Mouse (Mus musculus) ovary, adult 18-20 months (tissue): ENCODE results near the gene Ppef2.

Experiments
- DNase-seq: peaks from one replicate; pipeline ENCODE4 v3.0.0; 2022; ENCODE audit warnings: low spot score, mixed read lengths

Ppef2 gene

GRCm38 (mm10) chr5:92239333-92240232 is 16.5 kb downstream of the Ppef2 start:
- DNase-seq: peak; percentile 28

DNA sequence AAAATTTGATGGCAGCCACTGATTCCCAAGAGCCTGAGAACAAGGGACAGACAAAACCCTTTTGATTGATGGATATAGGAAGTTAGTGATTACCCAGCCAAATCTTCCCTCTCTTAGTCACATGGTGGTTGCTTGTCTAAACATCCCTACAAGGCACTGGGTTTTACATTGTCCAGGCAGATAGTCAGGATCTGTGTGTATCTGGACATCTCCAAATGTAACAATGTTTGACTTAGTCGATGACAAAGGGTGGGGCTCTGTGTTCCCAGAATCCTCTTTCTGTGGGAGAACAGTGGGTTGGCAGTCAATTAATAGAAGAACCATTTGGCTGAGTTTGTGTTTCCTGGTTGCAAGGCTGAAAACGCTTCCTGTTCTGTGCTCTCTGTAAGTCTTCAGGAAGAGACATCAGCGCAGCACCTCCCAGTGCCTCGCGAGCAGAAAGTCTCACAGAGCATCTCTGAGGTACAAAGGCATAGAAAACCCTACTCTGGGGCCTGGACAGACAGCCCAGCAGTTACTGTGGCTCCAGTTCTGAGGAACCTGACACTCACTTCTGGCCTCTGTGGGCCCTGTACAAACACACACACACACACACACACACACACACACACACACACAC is 21.0 kb downstream of the Ppef2 start:
- no peak for DNase-seq

GRCm38 (mm10) chr5:92233366-92233765 is 22.7 kb downstream of the Ppef2 start:
- no peak for DNase-seq

GRCm38 (mm10) chr5:92231836-92232235 is 24.2 kb downstream of the Ppef2 start:
- DNase-seq: no peak

GRCm38 (mm10) chr5:92230306-92230705 is 25.8 kb downstream of the Ppef2 start:
- no peak for DNase-seq

GRCm38 (mm10) chr5:92229514-92229913 is 26.6 kb downstream of the Ppef2 start:
- no peak for DNase-seq

GRCm38 (mm10) chr5:92228776-92229175 is 27.3 kb downstream of the Ppef2 start:
- no peak for DNase-seq

DNA sequence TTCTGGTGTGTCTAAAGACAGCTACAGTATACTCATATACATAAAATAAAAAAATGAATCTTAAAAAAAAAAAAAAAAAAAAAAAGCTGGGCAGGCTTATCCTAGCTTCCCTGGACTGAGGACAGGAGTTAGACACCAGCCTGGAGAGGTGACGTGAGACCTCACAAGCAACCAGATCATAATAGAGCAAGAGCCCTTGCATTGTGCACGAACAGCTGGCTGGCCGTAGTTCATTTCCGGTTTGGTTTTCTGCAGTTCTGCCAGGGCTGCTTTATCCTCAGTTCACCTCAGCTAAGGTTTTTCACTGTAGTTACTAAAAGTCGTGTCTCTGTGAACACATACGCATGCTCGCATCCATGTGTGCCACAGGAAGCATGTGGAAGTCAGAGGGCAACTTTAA is 28.3 kb downstream of the Ppef2 start:
- no peak for DNase-seq

DNA sequence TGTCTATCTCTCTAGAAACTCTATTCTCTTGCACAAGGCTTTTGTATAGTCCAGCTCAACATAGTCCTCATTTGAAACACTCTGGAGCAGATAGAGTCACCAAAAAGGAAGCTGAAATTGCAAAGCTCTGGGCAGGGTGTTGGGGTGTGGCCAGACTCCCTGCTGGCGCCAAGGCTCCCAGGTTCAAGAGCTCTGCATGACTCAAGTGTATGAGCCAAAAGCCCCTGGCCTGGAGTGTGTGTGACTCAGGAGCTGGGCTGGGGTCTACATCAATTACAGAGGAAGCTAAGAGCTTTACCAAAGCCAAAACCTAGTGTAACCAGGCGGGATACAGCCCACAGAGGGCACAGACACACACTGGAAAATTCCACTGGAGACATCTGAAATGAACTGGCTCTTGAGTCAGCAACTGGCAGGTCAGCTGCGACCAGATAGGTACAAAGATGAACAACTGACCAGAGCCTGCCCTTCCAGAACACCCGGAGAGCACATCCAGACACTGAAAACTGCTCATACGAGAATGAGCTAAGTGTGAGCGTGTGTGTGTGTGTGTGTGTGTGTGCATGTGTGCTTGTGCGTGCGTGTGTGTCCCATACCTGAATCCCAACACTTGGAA is 35.7 kb downstream of the Ppef2 start:
- no peak for DNase-seq

- no peak for DNase-seq
Observed at GRCm38 (mm10) chr5:92219826-92220225, 36.3 kb downstream of the Ppef2 start.

DNA sequence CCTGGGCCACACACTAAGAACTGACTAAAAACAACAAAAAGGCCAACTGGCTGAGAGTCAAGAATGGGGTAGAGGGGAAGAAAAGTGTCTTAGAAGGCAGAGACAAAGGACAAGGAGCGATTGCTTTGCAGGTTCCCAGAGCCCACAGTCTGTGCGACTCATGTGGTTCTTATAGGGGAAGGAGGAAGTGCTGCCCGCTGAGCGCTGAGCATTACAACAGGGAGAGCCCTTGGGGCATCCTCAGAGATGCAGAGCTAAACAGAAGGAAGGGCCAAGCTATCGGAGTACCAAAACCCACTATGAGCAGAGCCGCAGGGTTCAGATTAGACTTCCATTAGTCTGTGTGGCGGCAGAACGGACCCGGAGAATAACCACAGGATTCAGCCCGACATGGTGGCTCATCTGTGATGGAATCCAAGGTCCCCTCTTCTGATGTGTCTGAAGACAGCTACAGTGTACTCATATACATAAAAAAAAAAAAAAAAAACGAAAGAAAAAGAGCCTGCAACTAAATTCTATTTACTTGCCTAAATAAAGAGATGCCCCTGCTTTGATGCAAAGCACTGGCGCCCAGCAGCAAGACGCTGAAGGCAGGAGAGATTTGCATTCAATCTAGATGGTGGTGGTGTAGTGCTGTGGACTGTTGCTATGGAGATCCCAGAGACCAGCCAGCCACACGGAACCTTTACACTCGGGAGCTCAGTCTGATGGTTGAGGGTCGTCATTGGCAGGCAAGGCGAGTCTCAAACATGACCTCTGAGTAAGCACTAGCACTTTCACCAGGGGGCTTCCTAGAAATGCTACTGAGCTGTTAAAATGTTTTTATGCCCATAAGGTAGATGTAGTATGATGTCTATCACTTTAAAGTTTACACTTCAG is 36.9 kb downstream of the Ppef2 start:
- DNase-seq: no peak

DNA sequence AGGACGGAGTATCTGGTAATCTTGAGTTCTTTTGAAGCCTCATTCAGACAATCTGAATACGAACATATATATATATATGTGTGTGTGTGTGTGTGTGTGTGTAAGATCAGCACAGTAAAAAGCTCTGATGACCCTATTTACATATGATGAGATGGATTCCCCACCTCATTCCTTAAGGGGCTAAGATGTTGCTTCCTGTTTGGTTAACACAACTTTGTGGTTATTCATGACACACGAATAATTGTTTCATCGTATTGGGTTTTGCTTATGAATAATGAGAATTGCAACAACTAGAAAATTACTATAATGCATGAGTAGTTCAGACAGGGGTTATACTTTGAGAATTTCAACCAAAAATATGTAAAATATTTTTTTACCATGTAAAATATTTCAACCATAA is 40.8 kb downstream of the Ppef2 start, which contains the start of gene U90926:
Gene U90926 (minus strand): TSS at position 101 of the 400 bp plus-strand sequence.
- DNase-seq: no peak

- DNase-seq: no peak
Observed at GRCm38 (mm10) chr5:92212231-92212630, 43.8 kb downstream of the Ppef2 start.

GRCm38 (mm10) chr5:92210205-92210604 is 45.9 kb downstream of the Ppef2 start:
- DNase-seq: no peak

DNA sequence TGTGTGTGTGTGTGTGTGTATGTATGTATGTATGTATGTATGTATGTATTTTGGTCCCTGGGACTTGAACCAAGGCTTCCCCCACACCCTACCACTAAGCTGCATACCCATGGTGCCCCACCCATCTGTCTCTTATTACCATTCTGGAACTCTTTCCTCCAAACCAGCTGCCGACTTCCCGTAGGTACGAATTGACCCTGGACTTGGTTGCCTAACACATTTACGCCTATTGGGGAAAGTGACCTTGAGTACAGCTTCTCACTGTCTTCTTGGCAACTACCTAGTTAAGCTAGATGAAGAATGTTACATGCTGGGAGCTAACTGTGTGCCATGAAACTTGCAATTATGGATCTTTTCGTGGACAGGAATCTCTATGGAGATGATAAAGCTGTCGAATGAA is 50.0 kb downstream of the Ppef2 start:
- no peak for DNase-seq

DNA sequence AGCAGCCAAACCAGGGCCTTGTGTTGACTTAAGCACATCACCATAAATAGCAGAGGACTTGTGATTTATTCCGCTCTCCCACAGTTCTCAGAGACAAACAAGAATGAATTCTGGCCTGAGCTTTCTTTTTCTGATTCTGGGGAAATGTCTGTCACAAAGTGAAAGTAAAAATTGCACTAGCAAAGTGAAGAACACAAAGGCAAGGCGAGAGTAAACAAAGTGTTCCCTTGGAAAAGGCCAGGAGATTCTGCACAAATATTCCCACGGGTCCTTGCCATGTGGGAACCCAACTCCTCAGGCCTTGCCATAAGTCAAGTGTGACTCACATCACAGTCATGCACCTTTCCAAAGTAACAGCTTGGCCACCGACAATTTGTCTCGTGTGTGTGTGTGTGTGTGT is 50.4 kb downstream of the Ppef2 start:
- no peak for DNase-seq

DNA sequence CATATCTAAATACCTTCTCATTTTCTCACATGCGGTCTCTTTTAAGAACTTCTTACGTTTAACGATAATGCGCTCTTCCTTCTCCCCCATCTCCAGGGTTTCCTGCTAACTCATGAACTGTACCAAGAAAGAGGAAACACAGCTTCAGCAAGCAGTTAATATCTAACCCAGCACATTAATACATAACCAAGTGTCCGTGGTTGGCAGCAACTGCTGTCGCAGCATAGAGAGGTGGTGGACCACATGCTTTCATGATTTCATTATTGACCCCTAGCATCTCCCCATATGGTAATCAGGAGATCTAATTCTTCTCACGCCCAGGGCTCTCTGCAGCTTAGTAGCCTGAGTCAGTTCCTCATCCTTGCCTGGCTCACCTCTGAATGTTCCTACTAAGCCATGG is 50.9 kb downstream of the Ppef2 start:
- no peak for DNase-seq

- DNase-seq: no peak
Observed at GRCm38 (mm10) chr5:92204162-92205036, 51.7 kb downstream of the Ppef2 start.

DNA sequence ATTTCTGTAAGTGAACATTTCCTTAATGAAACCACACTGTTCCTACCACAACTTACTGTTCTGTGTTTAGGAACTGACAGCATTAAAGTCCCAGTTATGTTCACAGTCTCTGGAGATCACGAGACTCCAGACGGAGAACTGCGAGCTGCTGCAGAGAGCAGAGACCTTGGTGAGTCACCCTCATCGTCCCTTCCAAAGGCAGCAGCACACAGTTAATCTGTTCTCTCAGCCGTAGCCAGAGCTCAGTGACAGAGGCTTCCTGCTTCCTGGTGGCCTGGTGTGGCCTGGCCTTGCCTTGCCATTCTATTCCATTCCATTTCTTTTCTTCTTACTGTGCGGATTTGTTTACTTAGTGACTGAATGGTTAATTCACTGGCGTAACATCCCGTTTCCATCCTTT is 57.8 kb downstream of the Ppef2 start:
- no peak for DNase-seq

DNA sequence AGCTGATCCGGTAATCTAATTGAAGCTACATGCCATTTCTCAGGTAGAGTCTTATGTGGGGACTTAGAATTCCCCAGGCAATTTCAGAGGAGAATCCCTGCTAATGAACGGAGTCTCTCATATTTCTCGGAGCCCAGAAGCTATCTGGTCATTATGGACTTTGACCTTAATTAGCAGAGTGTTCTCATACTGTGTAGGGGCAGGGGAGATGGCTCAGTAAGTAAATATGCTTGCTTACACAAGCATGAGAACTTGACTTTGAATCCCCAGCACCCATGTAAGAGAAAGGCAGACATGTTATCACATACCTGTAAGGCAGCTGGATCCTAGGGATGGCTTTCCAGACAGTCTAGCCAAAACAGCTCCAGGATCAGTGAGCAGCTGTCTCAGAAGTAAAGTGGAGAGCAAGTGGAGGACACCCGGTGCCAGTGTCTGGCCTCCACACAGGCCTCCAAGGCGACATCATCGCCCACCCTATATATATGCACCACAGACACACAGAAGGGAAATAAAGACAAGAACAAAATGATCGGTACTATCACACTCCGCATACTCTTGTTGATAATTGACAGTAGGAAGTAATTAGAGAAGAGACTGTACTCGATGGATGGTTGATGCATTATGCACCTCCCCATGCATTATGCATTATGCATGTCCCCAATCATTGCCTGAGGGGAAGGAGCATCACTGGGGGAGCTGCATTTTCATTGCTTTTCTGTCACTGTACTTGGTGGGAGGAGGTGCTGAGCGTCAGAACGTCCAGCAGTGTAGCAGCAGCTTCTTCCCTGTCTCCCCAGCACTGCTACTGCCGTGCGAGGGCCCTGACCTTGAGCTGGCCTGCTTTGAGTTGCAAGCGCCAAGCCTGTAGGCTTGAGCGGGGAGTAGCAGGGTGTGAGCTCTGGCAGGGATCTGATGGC is 58.9 kb downstream of the Ppef2 start:
- peak; percentile 23 for DNase-seq
